Mouse (Mus musculus) lung, embryonic 16.5 days (tissue): ENCODE data around the gene Cyp2t4. TPM values are rescaled to one million over a fixed set of nuclear protein-coding genes. Genes with fewer than 3 reads are reported as not detected.
A peak's percentile ranks its signal among the peaks of the same experiment; 100 is the strongest.

Experiments used
- ATAC-seq: fragments of 200-750 bp; cut with Nextera tagmentation; 2 replicates; pipeline ENCODE4 v1.8.0; 2017; ENCODE audit warnings: low read depth, mild to moderate bottlenecking, moderate library complexity
- H3K27ac ChIP-seq: fragments of 300-500 bp; sonication (generic); 2 replicates; pipeline ENCODE4 v1.5.1; 2014; ENCODE audit warnings: mild to moderate bottlenecking, control low read depth, low read length
- H3K27me3 ChIP-seq: fragments of 300-500 bp; sonication (generic); 2 replicates; pipeline ENCODE4 v1.6.1; 2014; ENCODE audit warnings: low read depth, low read length, mixed read lengths; ENCODE audit not compliant: control insufficient read depth, insufficient read depth
- H3K36me3 ChIP-seq: fragments of 300-500 bp; sonication (generic); 2 replicates; pipeline ENCODE4 v1.6.1; 2014; ENCODE audit warnings: low read length; ENCODE audit not compliant: control insufficient read depth, insufficient read depth
- H3K4me1 ChIP-seq: fragments of 300-500 bp; sonication (generic); replicated peaks from 2 replicates; pipeline ENCODE4 v1.6.1; 2014; ENCODE audit warnings: low read length, mixed read lengths; ENCODE audit not compliant: control insufficient read depth, insufficient read depth
- H3K4me2 ChIP-seq: fragments of 300-500 bp; sonication (generic); 2 replicates; pipeline ENCODE4 v1.6.1; 2014; ENCODE audit warnings: low read depth, low read length, control low read depth
- H3K4me3 ChIP-seq: fragments of 300-500 bp; sonication (generic); 2 replicates; pipeline ENCODE4 v1.5.1; 2014; ENCODE audit warnings: mild to moderate bottlenecking, low read length, control low read depth
- H3K9ac ChIP-seq: fragments of 300-500 bp; sonication (generic); 2 replicates; pipeline ENCODE4 v1.6.1; 2014; ENCODE audit warnings: low read length, control low read depth
- H3K9me3 ChIP-seq: fragments of 300-500 bp; sonication (generic); 2 replicates; pipeline ENCODE4 v1.6.1; 2016; ENCODE audit warnings: low read length; ENCODE audit not compliant: control insufficient read depth
- WGBS: fragments of 180-500 bp; shearing (Covaris S2); extraction: QIAGEN DNeasy Blood & Tissue Kit; methylation state at CpG from one replicate; pipeline ENCODE4 v1.1.7; 2014; 5-methylcytosine and 5-hydroxymethylcytosine counted together
- polyA plus RNA-seq: library from polyadenylated mRNA; unstranded; fragments of >200 nt; fragmentation: Nextera tagmentation; extraction: Ambion mirVana; gene quantifications from 2 replicates; pipeline ENCODE4 v1.2.1, GENCODE M21; 2015

Cyp2t4 gene
- polyA plus RNA-seq, 1 experiment from 2014 or later, result 0.18 TPM

DNA sequence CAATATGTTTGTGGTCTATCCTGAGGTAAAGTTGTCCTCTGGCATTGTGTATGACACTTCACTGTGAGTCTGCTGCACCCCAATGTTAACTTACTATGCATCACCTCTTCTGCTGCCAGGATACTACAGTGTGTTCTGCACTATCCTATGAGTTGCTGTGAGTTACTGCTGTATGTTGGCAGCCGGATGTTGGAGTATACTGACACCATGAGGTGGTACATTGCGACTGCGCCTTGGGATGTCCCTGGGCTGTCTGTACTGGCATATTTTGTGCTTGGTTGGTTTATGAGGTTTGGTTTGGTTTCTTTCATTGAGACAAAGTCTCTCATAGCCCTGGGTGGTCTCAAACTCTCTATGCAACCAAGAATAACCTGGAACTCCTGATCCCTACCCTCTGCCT, 25.4 kb upstream of the Cyp2t4 start:
- Histone ChIP-seq H3K4me2 (no peak overlapping the region), H3K4me1 (peaks cover 5% of the 10 kb centered on the region; the same call in 1 of the 2 replicates), H3K27ac (no peak overlapping the region), H3K4me3 (no peak overlapping the region), H3K36me3 (no peaks in the 10 kb centered on the region), H3K27me3 (no peaks in the 10 kb centered on the region), H3K9ac (no peak overlapping the region), H3K9me3 (no peaks in the 10 kb centered on the region)
- WGBS, result 48% methylated on average over 3 of the region's 3 CpGs
- ATAC-seq, result peak; percentile 56; the same call in 1 of the 2 replicates

GRCm38 (mm10) chr7:27128946-27129345, 24.6 kb upstream of the Cyp2t4 start:
- Histone ChIP-seq H3K27me3 (no peaks in the 10 kb centered on the region), H3K4me1 (peaks cover 5% of the 10 kb centered on the region; the same call in 1 of the 2 replicates), H3K4me2 (no peak overlapping the region), H3K4me3 (no peak overlapping the region), H3K36me3 (no peaks in the 10 kb centered on the region), H3K9ac (no peak overlapping the region), H3K27ac (no peak overlapping the region), H3K9me3 (no peaks in the 10 kb centered on the region)
- 56% methylated on average over 13 of the region's 13 CpGs for WGBS
- no peak for ATAC-seq

GRCm38 (mm10) chr7:27129811-27130210, 23.7 kb upstream of the Cyp2t4 start:
- Histone ChIP-seq H3K36me3 (no peaks in the 10 kb centered on the region), H3K4me3 (no peak overlapping the region), H3K4me2 (no peak overlapping the region), H3K9me3 (no peaks in the 10 kb centered on the region), H3K4me1 (peaks cover 5% of the 10 kb centered on the region; the same call in 1 of the 2 replicates), H3K27me3 (no peaks in the 10 kb centered on the region), H3K9ac (no peak overlapping the region), H3K27ac (no peak overlapping the region)
- no peak for ATAC-seq
- WGBS, result 72% methylated on average over 12 of the region's 12 CpGs

DNA sequence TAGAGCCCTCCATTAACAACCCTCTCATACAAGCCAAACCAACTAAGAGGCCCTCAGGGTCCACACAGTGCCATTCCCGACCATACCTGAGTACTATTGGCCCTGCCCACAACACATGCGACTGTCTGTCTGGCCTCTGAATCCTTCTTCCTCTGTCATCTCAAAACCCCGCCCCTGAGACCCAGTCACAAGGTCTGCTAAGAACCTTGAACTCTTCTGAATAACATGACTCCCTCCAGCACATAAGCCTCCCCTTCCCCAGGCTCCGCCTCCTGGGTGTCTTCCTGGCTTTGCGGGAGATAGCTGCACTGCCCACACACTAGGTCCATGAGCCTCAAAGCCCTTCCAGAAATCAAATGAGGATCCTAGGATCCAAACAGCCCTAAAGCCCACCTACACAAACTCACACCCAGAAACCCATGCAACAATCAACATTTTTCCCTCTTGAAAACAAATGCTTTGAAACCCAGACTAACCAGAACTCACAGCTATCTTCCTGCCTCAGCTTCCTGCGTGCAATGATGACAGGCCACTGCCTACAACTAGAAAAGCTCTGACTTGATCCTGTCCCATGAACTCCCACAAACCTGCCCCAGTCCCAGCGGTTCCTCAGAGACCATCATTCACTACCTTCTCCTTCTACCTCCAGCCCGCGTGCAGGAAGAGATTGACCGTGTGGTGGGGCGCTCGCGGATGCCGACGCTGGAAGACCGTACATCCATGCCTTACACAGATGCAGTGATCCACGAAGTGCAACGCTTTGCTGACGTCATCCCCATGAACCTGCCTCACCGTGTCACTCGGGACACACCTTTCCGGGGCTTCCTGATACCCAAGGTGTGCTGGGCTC, 22.8 kb upstream of the Cyp2t4 start:
- Histone ChIP-seq H3K36me3 (no peaks in the 10 kb centered on the region), H3K9ac (no peak overlapping the region), H3K27me3 (no peaks in the 10 kb centered on the region), H3K4me2 (no peak overlapping the region), H3K4me1 (peaks cover 5% of the 10 kb centered on the region; the same call in 1 of the 2 replicates), H3K9me3 (no peaks in the 10 kb centered on the region), H3K4me3 (no peak overlapping the region), H3K27ac (no peak overlapping the region)
- no peak for ATAC-seq
- 86% methylated on average over 22 of the region's 22 CpGs for WGBS

GRCm38 (mm10) chr7:27131387-27131786, 22.1 kb upstream of the Cyp2t4 start:
- Histone ChIP-seq H3K36me3 (no peaks in the 10 kb centered on the region), H3K4me1 (peaks cover 5% of the 10 kb centered on the region; the same call in 1 of the 2 replicates), H3K4me3 (no peak overlapping the region), H3K9me3 (no peaks in the 10 kb centered on the region), H3K27ac (no peak overlapping the region), H3K4me2 (no peak overlapping the region), H3K27me3 (no peaks in the 10 kb centered on the region), H3K9ac (no peak overlapping the region)
- no peak for ATAC-seq
- 55% methylated on average over 2 of the region's 2 CpGs for WGBS

DNA sequence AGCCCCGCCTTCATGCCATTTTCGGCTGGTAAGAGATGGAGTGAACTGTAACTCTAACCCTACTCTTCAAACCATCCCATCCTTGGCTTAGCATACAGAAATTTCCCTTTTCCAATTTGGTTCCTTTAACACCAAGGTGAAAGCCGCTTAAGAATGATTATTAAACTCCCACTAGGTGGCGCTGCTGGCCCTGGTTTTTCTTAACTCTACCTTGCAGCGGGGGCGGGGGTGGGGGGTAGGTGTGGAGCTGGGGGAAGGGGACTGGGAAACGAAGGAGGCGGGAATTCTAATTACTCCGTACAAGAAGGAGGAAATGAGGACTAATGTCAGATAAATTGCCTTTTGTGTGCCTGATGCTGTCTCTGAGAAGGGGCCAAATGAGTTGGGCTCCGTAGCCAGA, 20.9 kb upstream of the Cyp2t4 start:
- Histone ChIP-seq H3K9me3 (no peaks in the 10 kb centered on the region), H3K36me3 (no peaks in the 10 kb centered on the region), H3K4me1 (peaks cover 5% of the 10 kb centered on the region; the same call in 1 of the 2 replicates), H3K27me3 (no peaks in the 10 kb centered on the region), H3K27ac (no peak overlapping the region), H3K9ac (no peak overlapping the region; the same call in 1 of the 2 replicates), H3K4me3 (no peak overlapping the region), H3K4me2 (no peak overlapping the region)
- peak; percentile 34; the same call in 1 of the 2 replicates for ATAC-seq
- 11% methylated on average over 10 of the region's 10 CpGs for WGBS

GRCm38 (mm10) chr7:27133156-27133555, 20.4 kb upstream of the Cyp2t4 start:
- Histone ChIP-seq H3K27me3 (no peaks in the 10 kb centered on the region), H3K9ac (no peak overlapping the region; the same call in 1 of the 2 replicates), H3K36me3 (no peaks in the 10 kb centered on the region), H3K4me3 (no peak overlapping the region), H3K9me3 (no peaks in the 10 kb centered on the region), H3K4me1 (peaks cover 5% of the 10 kb centered on the region; the same call in 1 of the 2 replicates), H3K27ac (no peak overlapping the region), H3K4me2 (no peak overlapping the region)
- 32% methylated on average over 12 of the region's 12 CpGs for WGBS
- ATAC-seq, result peak; percentile 35; the same call in 1 of the 2 replicates

- Histone ChIP-seq H3K27ac (no peak overlapping the region), H3K4me3 (no peak overlapping the region), H3K36me3 (no peaks in the 10 kb centered on the region), H3K9me3 (no peaks in the 10 kb centered on the region), H3K27me3 (no peaks in the 10 kb centered on the region), H3K4me2 (no peak overlapping the region), H3K4me1 (peaks cover 5% of the 10 kb centered on the region; the same call in 1 of the 2 replicates), H3K9ac (no peak overlapping the region)
- 73% methylated on average over 4 of the region's 4 CpGs for WGBS
- no peak for ATAC-seq
Measured at GRCm38 (mm10) chr7:27133757-27134156, 19.8 kb upstream of the Cyp2t4 start.

DNA sequence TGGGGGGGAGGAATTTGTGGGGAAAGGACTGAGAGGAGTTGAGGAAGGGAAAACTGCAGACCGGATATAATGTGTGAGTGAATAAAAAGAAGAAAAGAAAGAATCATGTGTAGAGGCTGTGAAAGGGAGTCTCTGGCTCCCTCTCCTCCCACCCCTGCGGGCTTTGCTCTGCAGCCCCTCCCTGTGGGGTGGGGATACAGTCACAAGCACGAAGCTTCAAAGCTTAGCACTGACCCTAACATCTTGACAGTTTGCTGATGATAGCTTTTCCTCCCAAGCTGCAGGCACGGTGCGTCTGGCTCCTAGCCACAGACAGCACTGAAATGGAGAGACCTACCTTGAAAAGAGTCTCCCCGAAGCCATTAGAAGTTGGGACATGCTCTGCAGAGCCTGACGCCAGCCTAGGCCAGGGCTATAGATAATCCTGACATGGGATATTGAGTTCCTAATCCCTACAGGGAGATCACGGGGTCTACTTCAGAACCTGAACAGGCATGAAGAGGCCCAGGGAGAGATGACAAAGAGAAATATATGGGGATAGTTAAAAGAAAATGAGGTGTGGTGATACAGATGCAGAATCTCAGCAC, 17.0 kb upstream of the Cyp2t4 start:
- Histone ChIP-seq H3K36me3 (no peaks in the 10 kb centered on the region), H3K4me1 (peaks cover 5% of the 10 kb centered on the region; the same call in 1 of the 2 replicates), H3K27me3 (no peaks in the 10 kb centered on the region), H3K4me2 (no peak overlapping the region), H3K27ac (no peak overlapping the region), H3K9ac (no peak overlapping the region), H3K4me3 (no peak overlapping the region), H3K9me3 (peaks cover 6% of the 10 kb centered on the region)
- no peak for ATAC-seq
- 33% methylated on average over 8 of the region's 8 CpGs for WGBS
